Mouse (Mus musculus) hindbrain, embryonic 10.5 days (tissue): ENCODE measurements around the gene Olfr1458. TPM values are rescaled to one million over a fixed set of nuclear protein-coding genes. Genes with fewer than 3 reads are reported as not detected.

ENCODE experiments used
- DNase-seq: peaks from one replicate; pipeline ENCODE4 v3.0.0-alpha.2; 2017; ENCODE audit warnings: low spot score
- H3K27ac ChIP-seq: fragments of 300-500 bp; sonication (generic); 2 replicates; pipeline ENCODE4 v1.5.1; 2016; ENCODE audit warnings: mild to moderate bottlenecking, moderate library complexity
- H3K27me3 ChIP-seq: fragments of 300-500 bp; sonication (generic); 2 replicates; pipeline ENCODE4 v1.6.1; 2016; ENCODE audit warnings: mild to moderate bottlenecking; ENCODE audit not compliant: poor library complexity, insufficient read depth, severe bottlenecking
- H3K36me3 ChIP-seq: fragments of 300-500 bp; sonication (generic); 2 replicates; pipeline ENCODE4 v1.6.1; 2016; ENCODE audit warnings: mild to moderate bottlenecking, moderate library complexity
- H3K4me1 ChIP-seq: fragments of 300-500 bp; sonication (generic); replicated peaks from 2 replicates; pipeline ENCODE4 v1.6.1; 2016; ENCODE audit warnings: mild to moderate bottlenecking
- H3K4me3 ChIP-seq: fragments of 300-500 bp; sonication (generic); 2 replicates; pipeline ENCODE4 v1.5.1; 2016; ENCODE audit warnings: mild to moderate bottlenecking, moderate library complexity
- H3K9me3 ChIP-seq: fragments of 300-500 bp; sonication (generic); 2 replicates; pipeline ENCODE4 v1.6.1; 2016; ENCODE audit warnings: mild to moderate bottlenecking, moderate library complexity
- WGBS: fragments of 180-500 bp; shearing (Covaris S2); methylation state at CpG from one replicate; pipeline ENCODE4 v1.1.7; 2016; 5-methylcytosine and 5-hydroxymethylcytosine counted together
- polyA plus RNA-seq: library from polyadenylated mRNA; unstranded; fragments of >200 nt; fragmentation: Nextera tagmentation; extraction: Ambion mirVana; gene quantifications from 2 replicates; pipeline ENCODE4 v1.2.1, GENCODE M21; 2016

The Olfr1458 gene
- polyA plus RNA-seq: not detected in 2 replicates

DNA sequence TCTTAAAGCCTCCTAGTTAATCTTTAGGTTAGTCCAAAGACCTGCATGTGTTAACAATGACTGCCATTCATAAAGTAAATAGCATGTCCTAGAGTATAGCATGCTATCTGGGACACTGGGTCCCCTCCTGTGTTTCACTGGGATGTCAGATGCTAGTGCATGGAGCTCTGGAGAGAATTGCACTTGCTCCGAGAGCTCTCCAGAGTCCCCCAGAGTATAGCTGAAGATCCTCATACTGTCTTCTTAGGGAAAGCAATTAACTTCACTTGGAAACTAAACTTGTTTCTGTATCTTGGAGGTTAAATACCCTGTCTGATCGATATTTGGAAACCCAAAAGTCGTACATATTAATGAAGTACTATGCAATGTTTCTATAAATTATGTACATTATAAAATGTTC is at the start of gene Olfr1458:
Gene Olfr1458, minus strand, starts transcription at position 101 of the 400 bp plus-strand sequence.
- 78% methylated on average over 3 of the region's 3 CpGs for WGBS
- Histone ChIP-seq H3K9me3 (peaks cover 34% of the 10 kb centered on the region), H3K4me1 (no peaks in the 10 kb centered on the region), H3K27ac (no peak within 1 kb of the TSS), H3K36me3 (no peaks in the 10 kb centered on the region), H3K27me3 (no peaks in the 10 kb centered on the region), H3K4me3 (no peak within 1 kb of the TSS)
- DNase-seq: no peak

DNA sequence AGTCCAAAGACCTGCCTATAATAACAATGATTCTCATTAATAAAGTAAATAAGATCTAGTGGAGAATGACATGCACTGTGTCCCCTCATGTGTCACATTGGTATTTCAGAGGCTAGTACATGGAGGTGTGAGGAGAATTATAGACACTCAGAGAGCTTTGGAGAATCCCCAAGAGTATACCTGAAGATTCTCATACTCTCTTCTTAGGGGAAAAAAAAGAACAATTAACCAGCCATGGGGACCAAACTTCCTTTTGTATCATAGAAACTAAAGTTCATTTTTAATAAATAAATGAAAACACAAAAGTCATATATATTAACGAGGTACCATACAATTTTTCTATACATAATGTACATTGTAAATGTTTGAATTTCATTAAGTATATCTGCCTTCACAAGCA is 42.9 kb upstream of the Olfr1458 start, which contains the start of gene Olfr1459:
Gene Olfr1459, minus strand, starts transcription at position 101 of the 400 bp plus-strand sequence.
- Histone ChIP-seq H3K4me1 (no peaks in the 10 kb centered on the region), H3K4me3 (no peak within 1 kb of the TSS), H3K9me3 (peaks cover 34% of the 10 kb centered on the region), H3K36me3 (no peaks in the 10 kb centered on the region), H3K27ac (no peak within 1 kb of the TSS), H3K27me3 (no peaks in the 10 kb centered on the region)
- no peak for DNase-seq
- 71% methylated on average over 1 of the region's 1 CpGs for whole genome bisulfite sequencing

DNA sequence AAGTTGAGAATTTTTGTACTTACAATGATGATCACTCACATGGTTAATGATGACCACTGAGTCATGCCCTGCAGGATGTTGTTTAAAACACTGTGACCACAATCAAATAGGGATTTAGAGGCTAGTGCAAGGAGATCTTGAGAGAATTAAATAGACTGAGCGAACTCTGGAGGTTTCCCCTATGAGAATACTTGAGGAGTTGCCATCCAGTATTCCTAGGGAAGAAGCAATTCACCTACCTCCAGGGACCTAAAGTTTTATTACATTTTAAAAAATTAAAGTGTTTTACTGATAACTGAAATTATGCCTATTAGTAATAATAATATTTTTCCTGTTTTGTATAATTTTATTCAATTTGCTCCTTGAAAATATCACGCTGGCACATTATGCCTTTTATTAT is 8.8 kb downstream of the Olfr1458 start, which contains the start of gene Olfr1457:
Gene Olfr1457, minus strand, starts transcription at position 101 of the 400 bp plus-strand sequence.
- WGBS: 82% methylated on average over 2 of the region's 2 CpGs
- Histone ChIP-seq H3K27ac (no peak within 1 kb of the TSS), H3K4me3 (no peak within 1 kb of the TSS), H3K36me3 (no peaks in the 10 kb centered on the region), H3K27me3 (no peaks in the 10 kb centered on the region), H3K9me3 (peaks cover 17% of the 10 kb centered on the region; the same call in 1 of the 2 replicates), H3K4me1 (no peaks in the 10 kb centered on the region)
- no peak for DNase-seq

DNA sequence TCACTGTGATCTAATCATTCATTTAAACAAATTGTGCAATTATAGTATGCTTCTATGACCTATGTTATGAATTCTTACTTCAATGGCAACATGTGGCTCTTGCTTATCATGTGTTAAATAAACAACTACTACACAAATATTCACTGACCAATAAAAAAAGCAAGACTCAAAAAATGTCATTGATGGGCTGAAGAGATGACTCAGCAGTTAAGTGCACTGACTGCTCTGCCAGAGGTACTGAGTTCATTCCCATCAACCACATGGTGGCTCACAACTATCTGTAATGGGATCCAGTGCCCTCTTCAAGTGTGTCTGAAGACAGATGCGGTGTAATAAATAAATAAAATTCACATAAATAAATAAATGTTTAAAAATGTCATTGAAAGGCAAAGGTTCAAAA is 12.7 kb downstream of the Olfr1458 start:
- DNase-seq: no peak
- 81% methylated on average over 1 of the region's 1 CpGs for WGBS
- no peaks in the 10 kb centered on the region for H3K27me3 ChIP-seq
- peaks cover 32% of the 10 kb centered on the region; the same call in 1 of the 2 replicates for H3K9me3 ChIP-seq
- no peaks in the 10 kb centered on the region for H3K36me3 ChIP-seq
- no peak overlapping the region for H3K4me3 ChIP-seq
- H3K27ac ChIP-seq: no peak overlapping the region
- H3K4me1 ChIP-seq: no peaks in the 10 kb centered on the region

DNA sequence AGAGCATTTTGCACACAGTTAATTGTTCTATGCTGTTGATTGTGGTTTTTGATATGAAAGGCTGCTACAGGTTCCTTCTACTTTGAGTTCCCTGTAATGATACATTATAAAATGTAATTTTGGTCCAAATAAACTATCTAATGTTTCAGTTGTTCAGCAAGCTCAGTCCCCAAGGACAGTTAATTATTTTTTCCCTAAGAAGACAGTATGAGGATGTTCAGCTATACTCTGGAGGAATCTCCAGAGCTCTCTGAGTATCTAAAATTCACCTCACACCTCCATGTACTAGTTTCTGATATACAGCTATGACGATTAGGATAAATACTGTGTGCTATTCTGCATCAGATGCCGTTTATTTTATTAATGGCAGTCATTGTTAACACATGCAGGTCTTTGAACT is 46.3 kb downstream of the Olfr1458 start, which contains the start of gene Olfr1454:
Gene Olfr1454, plus strand, starts transcription at position 301 of the 400 bp plus-strand sequence.
- no peaks in the 10 kb centered on the region for H3K4me1 ChIP-seq
- peaks cover 35% of the 10 kb centered on the region for H3K9me3 ChIP-seq
- no peak for DNase-seq
- H3K4me3 ChIP-seq: no peak within 1 kb of the TSS
- H3K27me3 ChIP-seq: no peaks in the 10 kb centered on the region
- no peak within 1 kb of the TSS for H3K27ac ChIP-seq
- WGBS: 81% methylated on average over 2 of the region's 2 CpGs
- H3K36me3 ChIP-seq: no peaks in the 10 kb centered on the region

Other genes with a start within 250 kb of the Olfr1458 start
- not detected in 2 replicates for gene Olfr1444, start 249.5 kb downstream of the Olfr1458 start, polyA plus RNA-seq
- gene Olfr1445, start 222.9 kb downstream of the Olfr1458 start, polyA plus RNA-seq: not detected in 2 replicates
- gene Olfr1446, start 213.3 kb downstream of the Olfr1458 start, polyA plus RNA-seq: not detected in 2 replicates
- not detected in 2 replicates for gene Olfr1447, start 203.0 kb downstream of the Olfr1458 start, polyA plus RNA-seq
- not detected in 2 replicates for gene Olfr1448, start 182.4 kb downstream of the Olfr1458 start, polyA plus RNA-seq
- gene Olfr1449, start 175.9 kb downstream of the Olfr1458 start, polyA plus RNA-seq: not detected in 2 replicates
- not detected in 2 replicates for gene Olfr1450, start 156.5 kb downstream of the Olfr1458 start, polyA plus RNA-seq
- not detected in 2 replicates for gene Olfr1451, start 111.8 kb downstream of the Olfr1458 start, polyA plus RNA-seq
- not detected in 2 replicates for gene Olfr1453, start 78.4 kb downstream of the Olfr1458 start, polyA plus RNA-seq
- not detected in 2 replicates for gene Olfr1454, start 46.2 kb downstream of the Olfr1458 start, polyA plus RNA-seq
- not detected in 2 replicates for gene Olfr1457, start 8.9 kb downstream of the Olfr1458 start, polyA plus RNA-seq
- gene Olfr1459, start 42.8 kb upstream of the Olfr1458 start, polyA plus RNA-seq: not detected in 2 replicates
- gene Olfr1461, start 56.2 kb upstream of the Olfr1458 start, polyA plus RNA-seq: not detected in 2 replicates
- gene Olfr1462, start 79.0 kb upstream of the Olfr1458 start, polyA plus RNA-seq: not detected in 2 replicates
- not detected in 2 replicates for gene Olfr1463, start 124.6 kb upstream of the Olfr1458 start, polyA plus RNA-seq
- not detected in 2 replicates for gene Olfr1465, start 208.8 kb upstream of the Olfr1458 start, polyA plus RNA-seq
- not detected in 2 replicates for gene Olfr1466, start 232.1 kb upstream of the Olfr1458 start, polyA plus RNA-seq